Mouse (Mus musculus) intestine, embryonic 14.5 days (tissue): ENCODE measurements around the gene Vac14. TPM values are rescaled to one million over a fixed set of nuclear protein-coding genes. Genes with fewer than 3 reads are reported as not detected.

Source experiments
- ATAC-seq: fragments of 200-750 bp; cut with Nextera tagmentation; replicated peaks from 2 replicates; pipeline ENCODE4 v1.8.0; 2017; ENCODE audit warnings: low read depth, moderate number of reproducible peaks, moderate TSS enrichment, moderate library complexity; ENCODE audit not compliant: low FRiP score, low TSS enrichment
- DNase-seq: peaks from one replicate; pipeline ENCODE4 v3.0.0-alpha.2; 2018; ENCODE audit warnings: low spot score
- H3K27ac ChIP-seq: fragments of 300-500 bp; sonication (generic); 2 replicates; pipeline ENCODE4 v1.5.1; 2014; ENCODE audit warnings: low read depth, mild to moderate bottlenecking, control low read depth
- H3K27me3 ChIP-seq: fragments of 300-500 bp; sonication (generic); replicated peaks from 2 replicates; pipeline ENCODE4 v1.6.1; 2014; ENCODE audit warnings: low read length, control low read depth; ENCODE audit not compliant: control insufficient read depth, insufficient read depth
- H3K36me3 ChIP-seq: fragments of 300-500 bp; sonication (generic); 2 replicates; pipeline ENCODE4 v1.6.1; 2014; ENCODE audit warnings: low read length, control low read depth; ENCODE audit not compliant: control insufficient read depth, insufficient read depth
- H3K4me1 ChIP-seq: fragments of 300-500 bp; sonication (generic); replicated peaks from 2 replicates; pipeline ENCODE4 v1.6.1; 2014; ENCODE audit warnings: low read length, control low read depth, mixed read lengths; ENCODE audit not compliant: control insufficient read depth, insufficient read depth
- H3K4me2 ChIP-seq: fragments of 300-500 bp; sonication (generic); 2 replicates; pipeline ENCODE4 v1.6.1; 2014; ENCODE audit warnings: low read length
- H3K4me3 ChIP-seq: fragments of 300-500 bp; sonication (generic); 2 replicates; pipeline ENCODE4 v1.5.1; 2014; ENCODE audit warnings: low read depth, low read length, control low read depth, mixed read lengths
- H3K9ac ChIP-seq: fragments of 300-500 bp; sonication (generic); 2 replicates; pipeline ENCODE4 v1.6.1; 2014; ENCODE audit warnings: mild to moderate bottlenecking, low read length
- H3K9me3 ChIP-seq: fragments of 300-500 bp; sonication (generic); 2 replicates; pipeline ENCODE4 v1.6.1; 2016; ENCODE audit warnings: low read length, control low read depth; ENCODE audit not compliant: control insufficient read depth
- WGBS: fragments of 180-500 bp; shearing (Covaris S2); extraction: QIAGEN DNeasy Blood & Tissue Kit; methylation state at CpG from one replicate; pipeline ENCODE4 v1.1.7; 2014; 5-methylcytosine and 5-hydroxymethylcytosine counted together
- polyA plus RNA-seq: library from polyadenylated mRNA; unstranded; fragments of >200 nt; fragmentation: Nextera tagmentation; extraction: Ambion mirVana; gene quantifications from 2 replicates; pipeline ENCODE4 v1.2.1, GENCODE M21; 2014

The Vac14 gene
- polyA plus RNA-seq, 1 experiment from 2014 or later = 27.2 TPM

GRCm38 (mm10) chr8:110642331-110642730, 23.9 kb downstream of the Vac14 start:
- no peaks in the 10 kb centered on the region for H3K4me1 ChIP-seq
- H3K36me3 ChIP-seq = peaks cover 35% of the 10 kb centered on the region
- no peak for DNase-seq
- no peaks in the 10 kb centered on the region for H3K27me3 ChIP-seq
- no peak overlapping the region for H3K9ac ChIP-seq
- H3K4me2 ChIP-seq = no peak overlapping the region
- 89% methylated on average over 5 of the region's 5 CpGs for WGBS
- no peaks in the 10 kb centered on the region for H3K9me3 ChIP-seq
- H3K27ac ChIP-seq = no peak overlapping the region
- no peak for ATAC-seq
- no peak overlapping the region for H3K4me3 ChIP-seq

- 69% methylated on average over 4 of the region's 4 CpGs for WGBS
- no peaks in the 10 kb centered on the region for H3K4me1 ChIP-seq
- peaks cover 31% of the 10 kb centered on the region for H3K36me3 ChIP-seq
- H3K27me3 ChIP-seq = no peaks in the 10 kb centered on the region
- H3K27ac ChIP-seq = no peak overlapping the region
- ATAC-seq (no peak), DNase-seq (no peak)
- no peaks in the 10 kb centered on the region for H3K9me3 ChIP-seq
- no peak overlapping the region for H3K4me2 ChIP-seq
- H3K4me3 ChIP-seq = no peak overlapping the region
- H3K9ac ChIP-seq = no peak overlapping the region
These were observed 24.8 kb downstream of the Vac14 start for GRCm38 (mm10) chr8:110643177-110643576.

GRCm38 (mm10) chr8:110644422-110644821, 26.0 kb downstream of the Vac14 start:
- Histone ChIP-seq H3K9me3 (no peaks in the 10 kb centered on the region), H3K9ac (no peak overlapping the region), H3K4me2 (no peak overlapping the region), H3K27ac (no peak overlapping the region), H3K27me3 (no peaks in the 10 kb centered on the region), H3K4me3 (no peak overlapping the region), H3K36me3 (peaks cover 34% of the 10 kb centered on the region), H3K4me1 (no peaks in the 10 kb centered on the region)
- ATAC-seq (no peak), DNase-seq (no peak)
- WGBS = 83% methylated on average over 4 of the region's 4 CpGs

GRCm38 (mm10) chr8:110644901-110645300, 26.5 kb downstream of the Vac14 start:
- WGBS = 87% methylated on average over 2 of the region's 2 CpGs
- ATAC-seq = no peak
- no peak overlapping the region for H3K9ac ChIP-seq
- H3K4me3 ChIP-seq = no peak overlapping the region
- H3K9me3 ChIP-seq = no peaks in the 10 kb centered on the region
- no peak overlapping the region for H3K27ac ChIP-seq
- no peaks in the 10 kb centered on the region for H3K27me3 ChIP-seq
- no peak overlapping the region for H3K4me2 ChIP-seq
- DNase-seq = no peak
- H3K4me1 ChIP-seq = no peaks in the 10 kb centered on the region
- peaks cover 38% of the 10 kb centered on the region for H3K36me3 ChIP-seq

GRCm38 (mm10) chr8:110645340-110645739, 27.0 kb downstream of the Vac14 start:
- Histone ChIP-seq H3K9ac (no peak overlapping the region), H3K27me3 (no peaks in the 10 kb centered on the region), H3K27ac (no peak overlapping the region), H3K4me3 (no peak overlapping the region), H3K36me3 (peaks cover 38% of the 10 kb centered on the region), H3K4me2 (no peak overlapping the region), H3K4me1 (no peaks in the 10 kb centered on the region), H3K9me3 (no peaks in the 10 kb centered on the region)
- ATAC-seq (no peak), DNase-seq (no peak)
- 93% methylated on average over 3 of the region's 3 CpGs for WGBS

- no peak; the same call in 1 of the 2 replicates for ATAC-seq
- WGBS = 41% methylated on average over 6 of the region's 6 CpGs
- no peaks in the 10 kb centered on the region for H3K9me3 ChIP-seq
- no peak overlapping the region for H3K9ac ChIP-seq
- no peak overlapping the region for H3K4me3 ChIP-seq
- H3K4me1 ChIP-seq = no peaks in the 10 kb centered on the region
- H3K27me3 ChIP-seq = no peaks in the 10 kb centered on the region
- H3K27ac ChIP-seq = no peak overlapping the region
- peaks cover 33% of the 10 kb centered on the region for H3K36me3 ChIP-seq
- no peak overlapping the region for H3K4me2 ChIP-seq
- DNase-seq = peak; percentile 81
These were observed 27.7 kb downstream of the Vac14 start for GRCm38 (mm10) chr8:110646064-110646463.

GRCm38 (mm10) chr8:110648577-110648976, 30.2 kb downstream of the Vac14 start:
- H3K27ac ChIP-seq = no peak overlapping the region
- no peak overlapping the region for H3K4me2 ChIP-seq
- peaks cover 18% of the 10 kb centered on the region for H3K36me3 ChIP-seq
- H3K4me1 ChIP-seq = no peaks in the 10 kb centered on the region
- WGBS = 87% methylated on average over 3 of the region's 3 CpGs
- ATAC-seq (no peak), DNase-seq (no peak)
- no peaks in the 10 kb centered on the region for H3K27me3 ChIP-seq
- no peaks in the 10 kb centered on the region for H3K9me3 ChIP-seq
- H3K9ac ChIP-seq = no peak overlapping the region
- H3K4me3 ChIP-seq = no peak overlapping the region

GRCm38 (mm10) chr8:110649286-110649685, 30.9 kb downstream of the Vac14 start:
- Histone ChIP-seq H3K4me2 (no peak overlapping the region), H3K4me3 (no peak overlapping the region), H3K27me3 (no peaks in the 10 kb centered on the region), H3K9ac (no peak overlapping the region), H3K36me3 (peaks cover 25% of the 10 kb centered on the region), H3K9me3 (no peaks in the 10 kb centered on the region), H3K4me1 (no peaks in the 10 kb centered on the region), H3K27ac (no peak overlapping the region)
- ATAC-seq (no peak), DNase-seq (no peak)
- WGBS = 87% methylated on average over 6 of the region's 6 CpGs

GRCm38 (mm10) chr8:110650838-110651237, 32.5 kb downstream of the Vac14 start:
- no peak for ATAC-seq
- Histone ChIP-seq H3K36me3 (peaks cover 25% of the 10 kb centered on the region), H3K27ac (no peak overlapping the region), H3K4me3 (no peak overlapping the region), H3K27me3 (no peaks in the 10 kb centered on the region), H3K4me1 (no peaks in the 10 kb centered on the region), H3K4me2 (no peak overlapping the region), H3K9ac (no peak overlapping the region), H3K9me3 (no peaks in the 10 kb centered on the region)
- DNase-seq = no peak
- WGBS = 88% methylated on average over 9 of the region's 9 CpGs
